Mouse (Mus musculus) kidney, adult 2 months (tissue): ENCODE results near the gene Ankrd11. TPM values are rescaled to one million over a fixed set of nuclear protein-coding genes. Genes with fewer than 3 reads are reported as not detected.

Experiments
- DNase-seq: peaks from one replicate; pipeline ENCODE4 v3.0.0; 2021
- H3K27ac ChIP-seq: fragments of 200-500 bp; 2 replicates; pipeline ENCODE4 v1.5.1; 2012; ENCODE audit warnings: low read depth, low read length, control low read depth, inconsistent platforms; ENCODE audit not compliant: insufficient read depth
- H3K27me3 ChIP-seq: fragments of 200-500 bp; replicated peaks from 2 replicates; pipeline ENCODE4 v1.6.1; 2012; ENCODE audit warnings: mild to moderate bottlenecking, moderate library complexity, low read length, inconsistent platforms; ENCODE audit not compliant: control insufficient read depth, insufficient read depth
- H3K36me3 ChIP-seq: fragments of 200-500 bp; 2 replicates; pipeline ENCODE4 v1.6.1; 2012; ENCODE audit warnings: mild to moderate bottlenecking, moderate library complexity, low read length, inconsistent platforms; ENCODE audit not compliant: control insufficient read depth, insufficient read depth
- H3K4me1 ChIP-seq: fragments of 200-500 bp; 2 replicates; pipeline ENCODE4 v1.6.1; 2011; ENCODE audit warnings: low read length; ENCODE audit not compliant: control insufficient read depth, insufficient read depth
- H3K4me3 ChIP-seq: fragments of 200-500 bp; 2 replicates; pipeline ENCODE4 v1.5.1; 2011; ENCODE audit warnings: mild to moderate bottlenecking, low read depth, low read length, control low read depth; ENCODE audit not compliant: insufficient read depth
- CTCF ChIP-seq: fragments of 200-500 bp; conservative IDR thresholded peaks from 2 replicates; pipeline ENCODE4 v1.5.1; 2011; ENCODE audit warnings: low read depth, mild to moderate bottlenecking, control low read depth, low read length, moderate library complexity, mixed read lengths; ENCODE audit not compliant: insufficient read depth, insufficient read length
- POLR2A ChIP-seq: fragments of 200-500 bp; IDR thresholded peaks from one replicate; pipeline ENCODE4 v1.6.1; 2011; ENCODE audit warnings: low read depth, low read length, control low read depth
- WGBS: fragments of 180-500 bp; shearing (Covaris S2); methylation state at CpG from one replicate; pipeline ENCODE4 v1.1.7; 2018; 5-methylcytosine and 5-hydroxymethylcytosine counted together
- polyA plus RNA-seq: library from polyadenylated mRNA; depleted of rRNA; stranded (reverse); fragments of >200 nt; gene quantifications from 2 replicates; pipeline ENCODE4 v1.2.3, GENCODE M21; 2012

Gene Ankrd11
- polyA plus RNA-seq, 1 experiment, result 32.7 TPM

- Histone ChIP-seq H3K27ac (no peak overlapping the region), H3K36me3 (no peaks in the 10 kb centered on the region), H3K4me1 (peaks cover 9% of the 10 kb centered on the region; the same call in 1 of the 2 replicates), H3K27me3 (no peaks in the 10 kb centered on the region), H3K4me3 (no peak overlapping the region)
- peak; percentile 52 for DNase-seq
- WGBS, result 56% methylated on average over 11 of the region's 11 CpGs
- no peak for TF ChIP-seq CTCF
- TF ChIP-seq POLR2A, result no peak
These were observed 124.3 kb downstream of the Ankrd11 start for GRCm38 (mm10) chr8:122917531-122918392.

GRCm38 (mm10) chr8:122916766-122917165, 125.3 kb downstream of the Ankrd11 start:
- no peak for DNase-seq
- no peak for TF ChIP-seq POLR2A
- no peak for TF ChIP-seq CTCF
- WGBS, result 31% methylated on average over 3 of the region's 3 CpGs
- no peak overlapping the region for H3K27ac ChIP-seq
- no peak overlapping the region for H3K4me3 ChIP-seq
- H3K4me1 ChIP-seq, result peaks cover 9% of the 10 kb centered on the region; the same call in 1 of the 2 replicates
- no peaks in the 10 kb centered on the region for H3K27me3 ChIP-seq
- H3K36me3 ChIP-seq, result no peaks in the 10 kb centered on the region

DNA sequence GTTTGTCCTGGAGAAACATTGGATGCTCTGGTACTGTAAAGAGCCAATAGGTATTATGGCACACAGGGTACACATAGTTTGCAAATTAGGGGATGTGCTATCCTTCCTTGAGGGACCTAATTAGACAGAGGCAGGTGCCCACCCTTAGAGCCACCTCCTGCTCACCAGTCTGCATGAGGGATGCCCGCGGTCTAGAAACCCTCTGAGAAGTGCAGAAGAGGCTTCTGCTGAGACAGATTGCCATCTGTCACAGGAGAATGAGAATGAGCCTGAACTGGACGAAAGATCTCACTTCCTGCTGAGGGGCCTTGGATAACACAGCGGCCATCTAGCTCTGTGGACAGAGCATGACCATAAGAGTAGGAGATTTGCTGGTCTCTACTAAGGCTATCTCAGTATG, 129.2 kb downstream of the Ankrd11 start:
- Histone ChIP-seq H3K4me1 (peaks cover 5% of the 10 kb centered on the region; the same call in 1 of the 2 replicates), H3K4me3 (no peak overlapping the region), H3K36me3 (no peaks in the 10 kb centered on the region), H3K27me3 (no peaks in the 10 kb centered on the region), H3K27ac (no peak overlapping the region)
- TF ChIP-seq CTCF (no peak), POLR2A (no peak)
- WGBS, result 85% methylated on average over 4 of the region's 4 CpGs
- DNase-seq, result no peak

DNA sequence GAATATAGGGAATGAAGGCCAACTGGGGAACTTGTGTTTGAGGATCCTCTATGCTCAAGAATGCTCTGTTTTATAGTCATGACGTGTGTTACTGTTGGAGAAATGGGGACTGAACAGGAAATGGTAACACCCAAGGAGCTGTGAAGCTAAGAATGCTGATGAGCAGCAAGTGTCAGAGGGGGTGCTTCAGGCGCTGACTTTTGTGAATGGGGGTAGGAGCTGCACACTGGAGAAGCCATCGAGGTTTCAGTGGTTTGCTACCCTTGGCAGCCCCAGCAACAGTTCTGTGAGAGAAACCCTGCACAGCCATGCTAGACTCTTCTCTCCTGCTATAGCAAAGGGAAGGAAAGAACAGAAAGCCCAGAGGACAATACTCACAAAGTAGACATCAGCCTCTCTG, 129.9 kb downstream of the Ankrd11 start:
- Histone ChIP-seq H3K27ac (no peak overlapping the region), H3K27me3 (no peaks in the 10 kb centered on the region), H3K36me3 (no peaks in the 10 kb centered on the region), H3K4me1 (no peaks in the 10 kb centered on the region), H3K4me3 (no peak overlapping the region)
- DNase-seq, result no peak
- TF ChIP-seq CTCF (no peak), POLR2A (no peak)
- WGBS, result 67% methylated on average over 3 of the region's 3 CpGs

DNA sequence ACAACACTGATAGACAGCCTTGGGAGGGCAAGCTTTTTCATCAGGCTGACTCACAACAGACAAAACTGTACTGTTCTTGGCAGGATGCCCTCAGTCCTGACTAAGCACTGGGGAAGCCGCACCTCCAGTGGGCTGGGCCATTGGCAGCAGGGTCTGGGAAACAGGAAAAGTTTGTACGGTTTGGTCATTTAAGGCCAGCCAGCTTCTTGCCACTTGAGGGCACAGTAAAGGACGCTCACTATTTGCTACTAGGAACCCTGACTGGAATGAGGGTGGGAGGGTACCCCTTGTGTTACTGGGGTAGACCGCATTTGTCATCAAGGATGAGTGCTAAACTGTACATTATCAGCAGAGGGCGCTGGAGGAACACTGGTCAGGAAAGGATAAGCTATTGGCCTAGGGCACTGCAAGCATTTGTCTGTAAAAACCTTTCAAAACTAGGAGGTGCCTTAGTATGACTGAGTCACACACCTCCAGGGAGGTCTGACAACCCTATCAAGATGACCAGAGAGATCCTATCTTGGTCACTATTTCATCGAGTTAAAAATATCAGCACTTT, 135.5 kb downstream of the Ankrd11 start:
- WGBS, result 8% methylated on average over 6 of the region's 6 CpGs
- H3K4me3 ChIP-seq, result no peak overlapping the region

DNA sequence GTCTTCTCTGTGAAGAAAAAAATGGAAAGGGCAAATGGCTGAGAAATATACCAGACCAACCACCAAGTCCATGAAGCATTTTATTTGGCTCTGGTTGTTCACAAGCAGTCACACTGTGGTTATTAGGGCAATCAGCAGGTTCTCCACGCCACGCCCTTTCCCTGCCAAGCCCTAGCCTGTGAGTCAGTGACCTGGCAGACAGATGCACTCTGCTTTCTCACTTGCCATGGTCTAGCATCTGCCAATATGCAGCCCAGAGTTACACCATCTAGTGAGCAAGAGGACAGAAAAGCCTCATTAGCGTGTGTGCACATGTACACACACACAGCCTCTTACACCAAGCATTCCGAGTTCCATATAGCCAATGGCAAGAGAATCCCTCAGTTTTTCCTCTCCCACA, 136.7 kb downstream of the Ankrd11 start:
- DNase-seq, result peak; percentile 69
- Histone ChIP-seq H3K4me3 (no peak overlapping the region), H3K27me3 (no peaks in the 10 kb centered on the region), H3K36me3 (no peaks in the 10 kb centered on the region), H3K4me1 (peaks cover 8% of the 10 kb centered on the region), H3K27ac (no peak overlapping the region)
- TF ChIP-seq CTCF, result no peak
- TF ChIP-seq POLR2A, result no peak
- WGBS, result 70% methylated on average over 4 of the region's 4 CpGs

More for the DNA sequence above, 135.5 kb downstream of the Ankrd11 start:
- peak overlapping the region; percentile 72; the same call in 1 of the 2 replicates for H3K27ac ChIP-seq
- H3K36me3 ChIP-seq, result no peaks in the 10 kb centered on the region
- no peaks in the 10 kb centered on the region for H3K27me3 ChIP-seq
- DNase-seq, result peak; percentile 97
- H3K4me1 ChIP-seq, result peaks cover 8% of the 10 kb centered on the region
- TF ChIP-seq CTCF (peak; percentile 87), POLR2A (no peak)

DNA sequence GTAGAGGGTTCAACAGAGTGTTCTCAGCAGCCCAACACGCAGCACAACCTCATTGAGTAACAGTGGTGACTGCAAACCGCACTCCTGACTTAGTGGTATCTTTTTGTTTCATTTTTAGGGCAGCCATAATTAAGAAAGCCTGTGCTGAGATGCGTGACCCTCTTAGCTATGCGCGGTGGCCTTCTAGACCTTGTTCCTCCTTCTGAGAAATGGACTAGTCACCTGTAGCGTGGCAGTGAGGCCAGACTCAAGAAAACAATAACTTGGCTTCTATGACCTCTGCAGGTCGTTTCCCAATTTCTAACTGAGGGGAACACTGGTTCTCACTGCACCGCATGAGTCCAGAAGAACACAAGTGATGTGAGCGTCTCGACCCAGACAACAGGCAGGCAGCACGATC, 137.6 kb downstream of the Ankrd11 start:
- Histone ChIP-seq H3K27ac (peak overlapping the region; percentile 18; the same call in 1 of the 2 replicates), H3K27me3 (no peaks in the 10 kb centered on the region), H3K4me3 (no peak overlapping the region), H3K36me3 (no peaks in the 10 kb centered on the region; the same call in 1 of the 2 replicates), H3K4me1 (peaks cover 8% of the 10 kb centered on the region)
- TF ChIP-seq CTCF (no peak), POLR2A (no peak)
- 69% methylated on average over 11 of the region's 11 CpGs for WGBS
- peak; percentile 51 for DNase-seq
